Mouse (Mus musculus): Measurements from ENCODE around the gene Lrrc7. TPM values are rescaled to one million over a fixed set of nuclear protein-coding genes. Genes with fewer than 3 reads are reported as not detected.
"Not testable (repeated sequence)": the region's sequence is repeated elsewhere in the genome, so short reads cannot be mapped to it uniquely, and the experiment has no call there.

Lrrc7 gene
- polyA plus RNA-seq, 2 experiments, result 1.0 to 1.5 TPM

DNA sequence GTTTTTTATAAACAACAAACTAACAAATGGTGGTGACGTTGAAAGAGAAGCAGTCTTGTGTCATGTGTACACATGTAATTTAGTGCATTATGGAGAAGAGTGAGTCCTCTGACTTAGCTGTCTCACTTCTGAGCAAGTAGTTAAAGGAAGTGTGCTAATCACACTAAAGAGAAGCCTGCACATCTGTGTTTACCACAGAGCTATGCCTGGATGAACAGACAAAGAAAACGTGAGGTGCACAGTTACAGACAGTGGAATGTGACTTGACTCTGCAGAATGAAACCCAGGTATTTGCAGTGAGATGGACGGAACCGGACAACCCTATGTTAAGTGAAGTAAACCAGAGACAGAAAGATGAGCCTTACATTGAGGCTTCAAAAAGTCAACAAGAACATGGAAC lies 430.3 kb downstream of the Lrrc7 start:
- 78% methylated on average over 4 of the region's 4 CpGs for WGBS
- H3K36me3 ChIP-seq (ENCODE audit: control insufficient read depth, insufficient read depth, low read length), result no peaks in the 10 kb centered on the region
- no peak overlapping the region for H3K4me2 ChIP-seq (replicated peaks; ENCODE audit: low read depth, low read length, severe bottlenecking)
- no peak overlapping the region for H3K9ac ChIP-seq (ENCODE audit: low read depth, low read length, severe bottlenecking)
- TF ChIP-seq POLR2A (IDR thresholded peaks at IDR 0.05; ENCODE audit: borderline replicate concordance, extremely low read depth, insufficient read depth, insufficient read length), result no peak
- DNase-seq (ENCODE audit: low spot score), result no peak
- no peaks in the 10 kb centered on the region for H3K4me1 ChIP-seq (ENCODE audit: control insufficient read depth, insufficient read depth, low read length)
- no peaks in the 10 kb centered on the region for H3K27me3 ChIP-seq (ENCODE audit: control insufficient read depth, insufficient read depth, low read length)
- ATAC-seq (ENCODE audit: low FRiP score, low read depth), result no peak
- no peak overlapping the region for H3K4me3 ChIP-seq (replicated peaks; ENCODE audit: low read length)
- H3K27ac ChIP-seq (replicated peaks; ENCODE audit: low read depth, low read length), result no peak overlapping the region
- no peaks in the 10 kb centered on the region for H3K9me3 ChIP-seq (ENCODE audit: control insufficient read depth, low read length)

DNA sequence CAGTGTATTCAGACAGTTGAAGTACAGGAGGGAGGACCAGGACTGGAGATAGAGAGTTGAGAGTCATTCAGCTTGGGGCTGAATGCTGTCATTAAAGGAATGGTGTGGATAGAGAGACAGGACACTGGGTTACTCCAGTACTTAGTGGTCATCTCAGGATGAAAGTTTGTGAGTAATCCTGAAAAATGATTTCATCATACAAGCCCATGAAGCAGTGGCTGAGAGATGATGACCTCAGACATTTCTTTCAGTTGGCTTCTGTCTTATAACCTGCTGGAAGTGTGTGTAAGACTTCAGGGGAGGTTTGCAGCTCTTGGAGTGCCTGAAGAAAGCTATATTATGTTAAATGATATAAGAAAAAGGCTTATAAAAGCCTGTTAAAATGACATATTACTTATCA lies 430.8 kb downstream of the Lrrc7 start:
- Histone ChIP-seq H3K36me3 (ENCODE audit: control insufficient read depth, insufficient read depth, low read length) (no peaks in the 10 kb centered on the region), H3K27me3 (ENCODE audit: control insufficient read depth, insufficient read depth, low read length) (no peaks in the 10 kb centered on the region), H3K9ac (ENCODE audit: low read depth, low read length, severe bottlenecking) (no peak overlapping the region), H3K4me3 (replicated peaks; ENCODE audit: low read length) (no peak overlapping the region), H3K4me1 (ENCODE audit: control insufficient read depth, insufficient read depth, low read length) (no peaks in the 10 kb centered on the region), H3K27ac (replicated peaks; ENCODE audit: low read depth, low read length) (no peak overlapping the region), H3K9me3 (ENCODE audit: control insufficient read depth, low read length) (no peaks in the 10 kb centered on the region), H3K4me2 (replicated peaks; ENCODE audit: low read depth, low read length, severe bottlenecking) (no peak overlapping the region)
- ATAC-seq (ENCODE audit: low FRiP score, low read depth), result no peak
- no peak for TF ChIP-seq POLR2A (IDR thresholded peaks at IDR 0.05; ENCODE audit: borderline replicate concordance, extremely low read depth, insufficient read depth, insufficient read length)
- no peak for DNase-seq (ENCODE audit: low spot score)

DNA sequence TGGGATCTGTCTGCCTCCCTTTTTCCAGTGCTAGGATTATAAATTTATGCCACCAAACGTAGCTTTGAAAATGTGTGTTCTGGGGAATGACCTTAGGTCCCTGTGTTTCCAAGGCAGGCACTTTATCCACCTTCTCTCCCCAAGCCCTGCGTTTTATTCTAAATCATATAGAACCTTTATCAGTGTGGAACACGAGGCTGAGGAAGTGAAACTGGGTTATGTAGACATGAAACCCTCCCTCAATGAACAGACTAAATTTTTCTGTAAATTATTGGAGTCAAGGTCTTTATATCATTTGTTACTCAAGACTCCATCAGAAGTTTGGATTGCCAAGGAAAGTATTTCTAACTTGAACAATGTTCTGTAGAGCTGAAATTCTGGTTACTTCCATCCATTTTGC lies 439.1 kb downstream of the Lrrc7 start:
- Histone ChIP-seq H3K4me3 (replicated peaks; ENCODE audit: low read length) (no peak overlapping the region), H3K9ac (ENCODE audit: low read depth, low read length, severe bottlenecking) (no peak overlapping the region), H3K27ac (replicated peaks; ENCODE audit: low read depth, low read length) (no peak overlapping the region), H3K4me2 (replicated peaks; ENCODE audit: low read depth, low read length, severe bottlenecking) (no peak overlapping the region), H3K27me3 (ENCODE audit: control insufficient read depth, insufficient read depth, low read length) (no peaks in the 10 kb centered on the region), H3K4me1 (ENCODE audit: control insufficient read depth, insufficient read depth, low read length) (no peaks in the 10 kb centered on the region), H3K9me3 (ENCODE audit: control insufficient read depth, low read length) (no peaks in the 10 kb centered on the region), H3K36me3 (ENCODE audit: control insufficient read depth, insufficient read depth, low read length) (no peaks in the 10 kb centered on the region)
- WGBS, result 62% methylated on average over 3 of the region's 3 CpGs
- ATAC-seq (ENCODE audit: low FRiP score, low read depth) (no peak), DNase-seq (ENCODE audit: low spot score) (no peak)
- TF ChIP-seq POLR2A (IDR thresholded peaks at IDR 0.05; ENCODE audit: borderline replicate concordance, extremely low read depth, insufficient read depth, insufficient read length), result no peak

DNA sequence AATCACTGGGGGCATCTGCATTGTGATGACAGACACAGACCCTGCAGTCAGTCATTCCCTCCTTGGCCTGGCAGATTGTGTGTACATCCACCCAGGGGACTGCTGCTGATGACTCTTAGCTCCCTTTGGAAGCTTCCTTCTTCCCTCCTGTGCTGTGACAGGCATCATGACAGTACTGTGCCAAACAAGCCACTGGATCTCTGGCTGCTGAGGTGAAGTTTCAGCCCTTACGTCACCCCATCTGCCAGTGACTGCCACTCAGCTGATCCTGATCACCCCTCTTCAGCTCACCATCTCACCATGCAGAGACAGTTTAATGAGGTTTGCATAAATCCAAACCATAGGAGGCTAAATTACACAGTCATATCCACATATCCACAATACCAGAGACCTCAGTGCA lies 456.8 kb downstream of the Lrrc7 start:
- Histone ChIP-seq H3K9me3 (ENCODE audit: control insufficient read depth, low read length) (no peaks in the 10 kb centered on the region), H3K4me2 (replicated peaks; ENCODE audit: low read depth, low read length, severe bottlenecking) (no peak overlapping the region), H3K9ac (ENCODE audit: low read depth, low read length, severe bottlenecking) (no peak overlapping the region), H3K4me1 (ENCODE audit: control insufficient read depth, insufficient read depth, low read length) (no peaks in the 10 kb centered on the region), H3K4me3 (replicated peaks; ENCODE audit: low read length) (no peak overlapping the region), H3K27me3 (ENCODE audit: control insufficient read depth, insufficient read depth, low read length) (no peaks in the 10 kb centered on the region), H3K27ac (replicated peaks; ENCODE audit: low read depth, low read length) (no peak overlapping the region), H3K36me3 (ENCODE audit: control insufficient read depth, insufficient read depth, low read length) (no peaks in the 10 kb centered on the region)
- no peak for TF ChIP-seq POLR2A (IDR thresholded peaks at IDR 0.05; ENCODE audit: borderline replicate concordance, extremely low read depth, insufficient read depth, insufficient read length)
- DNase-seq (ENCODE audit: low spot score) (no peak), ATAC-seq (ENCODE audit: low FRiP score, low read depth) (no peak)
- 56% methylated on average over 1 of the region's 1 CpGs for WGBS

DNA sequence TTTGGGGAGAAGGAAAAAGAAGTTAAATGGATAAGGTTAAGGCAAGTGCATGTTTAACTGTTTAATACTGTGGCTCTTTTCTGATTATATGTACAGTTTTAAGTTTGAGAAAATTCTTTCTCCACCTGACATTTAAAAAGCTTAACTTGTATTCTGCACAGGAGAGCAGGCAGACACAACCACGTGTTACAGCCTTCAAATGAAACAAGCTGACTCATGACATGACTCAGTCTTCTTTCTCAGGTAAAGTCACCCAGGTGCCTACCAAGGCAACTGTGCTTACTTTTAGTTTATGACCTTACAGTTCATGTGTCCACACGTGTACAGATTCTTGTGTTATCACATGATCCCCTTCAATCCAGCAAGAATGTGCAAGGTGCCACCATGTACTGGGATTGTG lies 458.6 kb downstream of the Lrrc7 start:
- TF ChIP-seq POLR2A (IDR thresholded peaks at IDR 0.05; ENCODE audit: borderline replicate concordance, extremely low read depth, insufficient read depth, insufficient read length), result no peak
- ATAC-seq (ENCODE audit: low FRiP score, low read depth), result no peak
- no peaks in the 10 kb centered on the region for H3K36me3 ChIP-seq (ENCODE audit: control insufficient read depth, insufficient read depth, low read length)

DNA sequence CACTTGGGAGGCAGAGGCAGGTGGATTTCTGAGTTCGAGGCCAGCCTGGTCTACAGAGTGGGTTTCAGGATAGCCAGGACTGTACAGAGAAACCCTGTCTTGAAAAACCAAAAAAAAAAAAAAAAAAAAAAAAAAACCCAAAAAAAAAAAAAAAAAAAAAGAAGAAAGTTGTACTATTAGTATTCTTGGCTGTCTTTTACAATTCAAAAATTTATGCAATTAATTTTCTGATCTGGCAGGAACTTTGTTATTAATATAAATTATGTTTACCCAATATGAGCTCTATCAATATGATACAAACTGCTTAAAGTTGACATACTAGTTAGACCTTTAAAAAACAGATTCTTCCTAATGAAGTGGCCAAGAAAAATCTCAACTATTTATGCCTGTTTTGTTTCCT lies 459.5 kb downstream of the Lrrc7 start:
- H3K4me2 ChIP-seq (replicated peaks; ENCODE audit: low read depth, low read length, severe bottlenecking); ATAC-seq (ENCODE audit: low FRiP score, low read depth); H3K27me3 ChIP-seq (ENCODE audit: control insufficient read depth, insufficient read depth, low read length); H3K27ac ChIP-seq (replicated peaks; ENCODE audit: low read depth, low read length); H3K9me3 ChIP-seq (ENCODE audit: control insufficient read depth, low read length); H3K4me1 ChIP-seq (ENCODE audit: control insufficient read depth, insufficient read depth, low read length); DNase-seq (ENCODE audit: low spot score); H3K36me3 ChIP-seq (ENCODE audit: control insufficient read depth, insufficient read depth, low read length); H3K9ac ChIP-seq (ENCODE audit: low read depth, low read length, severe bottlenecking); H3K4me3 ChIP-seq (replicated peaks; ENCODE audit: low read length): not testable (repeated sequence)
- WGBS, result 59% methylated on average over 1 of the region's 1 CpGs

More for the DNA sequence above, 458.6 kb downstream of the Lrrc7 start:
- 56% methylated on average over 2 of the region's 2 CpGs for WGBS
- no peak for DNase-seq (ENCODE audit: low spot score)
- Histone ChIP-seq H3K4me2 (replicated peaks; ENCODE audit: low read depth, low read length, severe bottlenecking) (no peak overlapping the region), H3K9ac (ENCODE audit: low read depth, low read length, severe bottlenecking) (no peak overlapping the region), H3K4me3 (replicated peaks; ENCODE audit: low read length) (no peak overlapping the region), H3K9me3 (ENCODE audit: control insufficient read depth, low read length) (no peaks in the 10 kb centered on the region), H3K4me1 (ENCODE audit: control insufficient read depth, insufficient read depth, low read length) (no peaks in the 10 kb centered on the region), H3K27me3 (ENCODE audit: control insufficient read depth, insufficient read depth, low read length) (no peaks in the 10 kb centered on the region), H3K27ac (replicated peaks; ENCODE audit: low read depth, low read length) (no peak overlapping the region)

DNA sequence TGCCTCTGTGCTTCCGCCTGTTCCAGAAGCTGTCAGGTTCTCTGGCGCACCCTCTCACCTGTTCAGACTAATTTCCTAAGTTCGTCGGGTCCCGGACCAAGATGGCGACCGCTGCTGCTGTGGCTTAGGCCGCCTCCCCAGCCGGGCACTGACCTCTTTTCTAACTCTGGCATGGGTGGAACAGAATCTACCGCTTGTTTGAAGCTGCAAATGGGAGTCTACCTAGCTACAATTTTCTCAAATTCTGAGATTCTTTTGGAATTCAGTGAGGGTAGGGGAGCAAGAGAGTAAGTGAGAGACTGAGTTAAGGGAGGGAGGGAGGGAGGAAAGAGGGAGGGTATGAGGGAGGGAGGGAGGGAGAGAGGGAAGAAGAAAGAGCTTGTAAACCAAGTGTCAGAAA lies 460.0 kb downstream of the Lrrc7 start:
- not testable (repeated sequence) for H3K4me1 ChIP-seq (ENCODE audit: control insufficient read depth, insufficient read depth, low read length); H3K9me3 ChIP-seq (ENCODE audit: control insufficient read depth, low read length); H3K27ac ChIP-seq (replicated peaks; ENCODE audit: low read depth, low read length); H3K4me3 ChIP-seq (replicated peaks; ENCODE audit: low read length); DNase-seq (ENCODE audit: low spot score); H3K9ac ChIP-seq (ENCODE audit: low read depth, low read length, severe bottlenecking); H3K36me3 ChIP-seq (ENCODE audit: control insufficient read depth, insufficient read depth, low read length); H3K4me2 ChIP-seq (replicated peaks; ENCODE audit: low read depth, low read length, severe bottlenecking); ATAC-seq (ENCODE audit: low FRiP score, low read depth); H3K27me3 ChIP-seq (ENCODE audit: control insufficient read depth, insufficient read depth, low read length)
- 89% methylated on average over 8 of the region's 10 CpGs for WGBS
